Mouse (Mus musculus): ENCODE measurements around the gene Actn4. TPM values are rescaled to one million over a fixed set of nuclear protein-coding genes. Genes with fewer than 3 reads are reported as not detected.
A peak's percentile ranks its signal among the peaks of the same experiment; 100 is the strongest.

Actn4 gene
- polyA plus RNA-seq (2015; fragmentation: Nextera tagmentation; extraction: Ambion mirVana), result 270 and 300 TPM in 2 replicates

- Histone ChIP-seq H3K36me3 (peaks cover 2% of the 10 kb centered on the region; the same call in 1 of the 2 replicates), H3K4me1 (peaks cover 47% of the 10 kb centered on the region), H3K9ac (peak within 1 kb of the TSS; percentile 97), H3K9me3 (no peaks in the 10 kb centered on the region), H3K27ac (peak within 1 kb of the TSS; percentile 87), H3K4me2 (replicated peaks) (peak within 1 kb of the TSS; percentile 89), H3K27me3 (no peaks in the 10 kb centered on the region), H3K4me3 (peak within 1 kb of the TSS; percentile 99)
- WGBS, result under 1% methylated on average over 74 of the region's 76 CpGs
- ATAC-seq (ENCODE audit: low FRiP score, low read depth), result peak; percentile 90
Observed at GRCm38 (mm10) chr7:28961927-28962670, at the start of gene Actn4. Gene Actn4, minus strand, starts transcription at chr7:28962340.

- Histone ChIP-seq H3K4me3 (no peak overlapping the region), H3K27ac (no peak overlapping the region), H3K36me3 (no peaks in the 10 kb centered on the region), H3K27me3 (no peaks in the 10 kb centered on the region), H3K4me1 (no peaks in the 10 kb centered on the region), H3K9ac (no peak overlapping the region), H3K4me2 (replicated peaks) (no peak overlapping the region), H3K9me3 (no peaks in the 10 kb centered on the region)
- ATAC-seq (ENCODE audit: low FRiP score, low read depth), result no peak
- 74% methylated on average over 9 of the region's 9 CpGs for WGBS
Observed at GRCm38 (mm10) chr7:29008714-29009113, 46.6 kb upstream of the Actn4 start.

GRCm38 (mm10) chr7:29008171-29008570 is 46.0 kb upstream of the Actn4 start:
- no peak for ATAC-seq (ENCODE audit: low FRiP score, low read depth)
- no peak overlapping the region for H3K4me3 ChIP-seq
- no peak overlapping the region for H3K9ac ChIP-seq
- H3K4me2 ChIP-seq (replicated peaks), result no peak overlapping the region
- no peaks in the 10 kb centered on the region for H3K36me3 ChIP-seq
- no peak overlapping the region for H3K27ac ChIP-seq
- H3K4me1 ChIP-seq, result no peaks in the 10 kb centered on the region
- no peaks in the 10 kb centered on the region for H3K27me3 ChIP-seq
- 94% methylated on average over 10 of the region's 10 CpGs for WGBS
- H3K9me3 ChIP-seq, result no peaks in the 10 kb centered on the region

- Histone ChIP-seq H3K9me3 (no peaks in the 10 kb centered on the region), H3K27ac (no peak overlapping the region)
- 76% methylated on average over 9 of the region's 9 CpGs for WGBS
Observed at GRCm38 (mm10) chr7:29007224-29008101, 45.3 kb upstream of the Actn4 start.

GRCm38 (mm10) chr7:29000651-29001605 is 38.8 kb upstream of the Actn4 start:
- Histone ChIP-seq H3K9ac (peak overlapping the region; percentile 70), H3K36me3 (no peaks in the 10 kb centered on the region), H3K4me2 (replicated peaks) (peak overlapping the region; percentile 77), H3K27me3 (no peaks in the 10 kb centered on the region), H3K27ac (peak overlapping the region; percentile 69), H3K4me3 (peak overlapping the region; percentile 58), H3K9me3 (no peaks in the 10 kb centered on the region), H3K4me1 (peaks cover 6% of the 10 kb centered on the region; the same call in 1 of the 2 replicates)
- ATAC-seq (ENCODE audit: low FRiP score, low read depth), result peak; percentile 83
- 5% methylated on average over 43 of the region's 43 CpGs for whole genome bisulfite sequencing

More at GRCm38 (mm10) chr7:29007224-29008101, 45.3 kb upstream of the Actn4 start:
- Histone ChIP-seq H3K4me3 (no peak overlapping the region), H3K4me2 (replicated peaks) (no peak overlapping the region), H3K36me3 (no peaks in the 10 kb centered on the region), H3K4me1 (no peaks in the 10 kb centered on the region), H3K9ac (no peak overlapping the region), H3K27me3 (no peaks in the 10 kb centered on the region)
- ATAC-seq (ENCODE audit: low FRiP score, low read depth), result no peak

- WGBS, result 87% methylated on average over 3 of the region's 3 CpGs
Observed at GRCm38 (mm10) chr7:28993402-28993801, 31.3 kb upstream of the Actn4 start.

GRCm38 (mm10) chr7:28992997-28993396 is 30.9 kb upstream of the Actn4 start:
- no peak overlapping the region for H3K4me2 ChIP-seq (replicated peaks)
- no peak for ATAC-seq (ENCODE audit: low FRiP score, low read depth)
- no peak overlapping the region for H3K4me3 ChIP-seq
- H3K9ac ChIP-seq, result no peak overlapping the region
- H3K4me1 ChIP-seq, result no peaks in the 10 kb centered on the region
- no peaks in the 10 kb centered on the region for H3K36me3 ChIP-seq
- WGBS, result 81% methylated on average over 3 of the region's 3 CpGs
- H3K27ac ChIP-seq, result no peak overlapping the region
- no peaks in the 10 kb centered on the region for H3K9me3 ChIP-seq
- no peaks in the 10 kb centered on the region for H3K27me3 ChIP-seq

More at GRCm38 (mm10) chr7:28993402-28993801, 31.3 kb upstream of the Actn4 start:
- Histone ChIP-seq H3K4me3 (no peak overlapping the region), H3K4me2 (replicated peaks) (no peak overlapping the region), H3K4me1 (no peaks in the 10 kb centered on the region), H3K27ac (no peak overlapping the region), H3K36me3 (no peaks in the 10 kb centered on the region), H3K9ac (no peak overlapping the region), H3K9me3 (no peaks in the 10 kb centered on the region), H3K27me3 (no peaks in the 10 kb centered on the region)
- ATAC-seq (ENCODE audit: low FRiP score, low read depth), result no peak

GRCm38 (mm10) chr7:28991616-28992015 is 29.5 kb upstream of the Actn4 start:
- whole genome bisulfite sequencing, result 64% methylated on average over 5 of the region's 5 CpGs
- ATAC-seq (ENCODE audit: low FRiP score, low read depth), result no peak
- Histone ChIP-seq H3K27me3 (no peaks in the 10 kb centered on the region), H3K4me2 (replicated peaks) (no peak overlapping the region), H3K4me3 (no peak overlapping the region), H3K36me3 (no peaks in the 10 kb centered on the region), H3K27ac (no peak overlapping the region), H3K4me1 (no peaks in the 10 kb centered on the region), H3K9me3 (no peaks in the 10 kb centered on the region), H3K9ac (no peak overlapping the region)

GRCm38 (mm10) chr7:28990766-28991273 is 28.7 kb upstream of the Actn4 start:
- Histone ChIP-seq H3K4me3 (no peak overlapping the region), H3K4me1 (no peaks in the 10 kb centered on the region), H3K27ac (no peak overlapping the region), H3K36me3 (no peaks in the 10 kb centered on the region), H3K4me2 (replicated peaks) (no peak overlapping the region), H3K27me3 (no peaks in the 10 kb centered on the region), H3K9me3 (no peaks in the 10 kb centered on the region), H3K9ac (no peak overlapping the region)
- no peak for ATAC-seq (ENCODE audit: low FRiP score, low read depth)
- WGBS, result 50% methylated on average over 14 of the region's 14 CpGs

- Histone ChIP-seq H3K27me3 (no peaks in the 10 kb centered on the region), H3K9ac (no peak overlapping the region), H3K4me3 (no peak overlapping the region), H3K36me3 (no peaks in the 10 kb centered on the region), H3K27ac (no peak overlapping the region), H3K4me1 (peaks cover 20% of the 10 kb centered on the region), H3K9me3 (no peaks in the 10 kb centered on the region), H3K4me2 (replicated peaks) (no peak overlapping the region)
- WGBS, result 90% methylated on average over 7 of the region's 7 CpGs
- no peak for ATAC-seq (ENCODE audit: low FRiP score, low read depth)
Observed at GRCm38 (mm10) chr7:28985207-28985606, 23.1 kb upstream of the Actn4 start.

GRCm38 (mm10) chr7:28984452-28984851 is 22.3 kb upstream of the Actn4 start:
- H3K4me1 ChIP-seq, result peaks cover 20% of the 10 kb centered on the region
- H3K9ac ChIP-seq, result no peak overlapping the region

More at GRCm38 (mm10) chr7:28984452-28984851, 22.3 kb upstream of the Actn4 start:
- Histone ChIP-seq H3K27me3 (no peaks in the 10 kb centered on the region), H3K9me3 (no peaks in the 10 kb centered on the region), H3K27ac (no peak overlapping the region), H3K4me3 (no peak overlapping the region), H3K36me3 (peaks cover 3% of the 10 kb centered on the region), H3K4me2 (replicated peaks) (no peak overlapping the region)
- ATAC-seq (ENCODE audit: low FRiP score, low read depth), result no peak
- 91% methylated on average over 1 of the region's 1 CpGs for WGBS

Measured in limb, embryonic 13.5 days (tissue).